Comparison of ENCODE assay signal across 24 mouse cellular contexts in the genomic region with DNA sequence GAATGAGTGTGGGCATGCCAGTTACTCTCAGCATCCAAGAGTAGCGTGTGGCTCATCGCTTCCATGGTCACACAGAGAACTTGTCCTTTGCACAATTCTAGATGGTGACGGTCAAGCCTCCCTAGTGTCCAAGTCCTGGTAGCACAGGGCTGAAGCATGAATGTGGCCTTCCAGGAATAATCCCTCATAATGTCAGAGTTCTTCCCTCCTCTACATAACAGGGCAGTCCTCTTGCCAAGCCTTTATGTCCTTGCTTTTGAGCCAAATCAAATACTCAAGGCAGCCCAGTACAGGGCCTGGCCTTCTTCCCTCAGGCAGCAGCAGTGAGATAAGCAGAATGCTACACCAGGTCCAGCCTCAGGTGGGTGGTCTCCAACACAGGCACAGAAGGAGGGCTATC.
"Had no signal": no experiment of that assay in that cellular context is flagged by ENCODE, and none has a peak within 500 bp of the region (broad histone marks: within the 10 kb centered on the region; RNA-seq: fewer than 3 reads in every experiment).

No protein-coding gene starts in this region.

- H3K4me1 ChIP-seq: heart, embryonic 10.5 days had no signal

- H3K27ac ChIP-seq: gastrocnemius, adult 2 months; heart, embryonic 10.5 days; hindbrain, embryonic 13.5 days; hindbrain, embryonic 15.5 days; hindbrain, postnatal 0 days; limb, embryonic 13.5 days; limb, embryonic 15.5 days; liver, embryonic 14.5 days had no signal

- H3K9me3 ChIP-seq: heart, embryonic 10.5 days; heart, embryonic 12.5 days; hindbrain, embryonic 13.5 days; hindbrain, embryonic 15.5 days; limb, embryonic 13.5 days; limb, embryonic 15.5 days; liver, embryonic 12.5 days had no signal

- H3K9ac ChIP-seq: heart, embryonic 12.5 days; hindbrain, embryonic 13.5 days; hindbrain, embryonic 15.5 days; limb, embryonic 13.5 days; limb, embryonic 15.5 days; liver, embryonic 12.5 days; liver, embryonic 14.5 days had no signal

- H3K27me3 ChIP-seq: heart, embryonic 12.5 days; hindbrain, embryonic 13.5 days; hindbrain, embryonic 15.5 days; limb, embryonic 13.5 days; limb, embryonic 15.5 days; liver, embryonic 12.5 days had no signal

- H3K4me2 ChIP-seq: heart, embryonic 12.5 days; hindbrain, embryonic 13.5 days; hindbrain, embryonic 15.5 days; limb, embryonic 13.5 days; limb, embryonic 15.5 days; liver, embryonic 12.5 days had no signal

- DNase-seq: gastrocnemius, adult 2 months; gastrocnemius, postnatal 10 days; gastrocnemius, postnatal 25 days; heart, adult 18-20 months; heart, postnatal 10 days; heart, postnatal 36 days; kidney, adult 11 months; kidney, adult 2 months; kidney, adult 9 months; kidney, postnatal 10 days; kidney, postnatal 36 days; layer of hippocampus, adult 9-11 months; layer of hippocampus, postnatal 36 days; left cerebral cortex, postnatal 4 days had no signal

- ATAC-seq: hindbrain, postnatal 0 days; intestine, embryonic 16.5 days; liver, embryonic 12.5 days had no signal

- H3K4me3 ChIP-seq: gastrocnemius, adult 2 months; heart, embryonic 10.5 days; heart, embryonic 12.5 days; hindbrain, embryonic 13.5 days; hindbrain, embryonic 15.5 days; limb, embryonic 13.5 days; limb, embryonic 15.5 days; liver, embryonic 12.5 days had no signal
